Mouse (Mus musculus) olfactory bulb, adult 2 months (tissue): ENCODE results near the gene Traf3ip3.

Experiments
- CTCF ChIP-seq: fragments of 200-500 bp; IDR thresholded peaks from 2 replicates; pipeline ENCODE4 v1.5.1; 2012; ENCODE audit warnings: low read depth, mild to moderate bottlenecking, low read length, moderate library complexity; ENCODE audit not compliant: insufficient read depth
- POLR2A ChIP-seq: fragments of 200-500 bp; IDR thresholded peaks from 2 replicates; pipeline ENCODE4 v1.6.1; 2012; ENCODE audit warnings: mild to moderate bottlenecking, low read depth, low read length, moderate library complexity; ENCODE audit not compliant: insufficient read depth

DNA sequence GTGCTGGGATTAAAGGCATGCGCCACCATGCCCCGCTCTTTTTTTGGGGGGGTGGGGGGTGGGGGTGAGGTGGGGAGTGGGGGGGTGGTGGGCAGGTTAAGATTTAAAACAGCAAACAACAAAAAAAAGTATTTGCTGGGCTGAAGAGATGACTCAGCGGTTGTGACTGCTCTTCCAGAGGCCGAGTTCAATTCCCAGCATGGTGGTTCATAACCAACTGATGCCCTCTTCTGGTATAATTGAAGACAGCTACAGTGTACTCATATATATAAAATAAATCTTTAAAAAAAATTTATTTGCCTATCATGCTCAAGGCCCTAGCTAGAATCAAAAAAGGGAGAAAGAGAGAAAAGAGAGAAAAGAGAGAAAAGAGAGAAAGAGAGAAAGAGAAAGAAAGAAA, 75.7 kb downstream of the Traf3ip3 start:
- TF ChIP-seq POLR2A = no peak
- TF ChIP-seq CTCF = no peak
